ENCODE assay signal across 10 mouse cellular contexts in the genomic region with DNA sequence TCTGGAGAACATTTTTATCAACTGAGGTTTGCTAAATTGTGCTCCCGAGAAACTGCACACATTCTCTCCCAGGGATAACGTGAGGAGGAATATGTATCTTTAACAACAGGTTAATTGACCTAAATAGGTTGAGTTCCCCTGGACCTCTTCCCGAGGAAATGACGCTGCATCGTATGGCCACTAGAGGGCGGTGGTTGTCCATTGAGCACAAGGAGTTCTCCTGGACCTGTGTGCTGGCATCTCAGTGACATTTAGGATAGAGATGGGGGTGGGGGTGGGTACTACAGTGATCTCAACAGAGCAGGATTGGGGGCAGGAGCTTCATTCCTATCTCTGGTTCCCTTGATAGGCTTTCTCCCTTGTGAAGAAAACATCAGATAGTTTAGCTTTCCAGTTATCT. TPM values are rescaled to one million over a fixed set of nuclear protein-coding genes. Genes with fewer than 3 reads are reported as not detected.
DNase-seq lines count a peak whose midpoint lies in the region; ATAC-seq lines count a peak whose summit lies in the region.
"Had no signal": no experiment of that assay in that cellular context is flagged by ENCODE, and none has a peak within 500 bp of the region (broad histone marks: within the 10 kb centered on the region; RNA-seq: fewer than 3 reads in every experiment).

No protein-coding gene starts in this region.

- H3K9me3 ChIP-seq in hindbrain, embryonic 11.5 days (ENCODE audit: control insufficient read depth, low read length): no peaks in the 10 kb centered on the region
- H3K9me3 ChIP-seq in hindbrain, embryonic 13.5 days: no peaks in the 10 kb centered on the region; the same call in 1 of the 2 replicates
- H3K9me3 ChIP-seq: lung, embryonic 15.5 days had no signal

- ATAC-seq in hindbrain, embryonic 11.5 days (ENCODE audit: low FRiP score): no peak
- ATAC-seq in hindbrain, embryonic 13.5 days (ENCODE audit: low FRiP score): no peak

- H3K27ac ChIP-seq in hindbrain, embryonic 11.5 days (ENCODE audit: low read depth, low read length): no peak overlapping the region
- no peak overlapping the region for H3K27ac ChIP-seq in hindbrain, embryonic 13.5 days
- H3K27ac ChIP-seq: lung, embryonic 15.5 days had no signal

- no peaks in the 10 kb centered on the region for H3K27me3 ChIP-seq in hindbrain, embryonic 11.5 days (ENCODE audit: control insufficient read depth, insufficient read depth, low read length)
- no peaks in the 10 kb centered on the region for H3K27me3 ChIP-seq in hindbrain, embryonic 13.5 days
- H3K27me3 ChIP-seq: lung, embryonic 15.5 days had no signal

- peak; percentile 70 for DNase-seq in hindbrain, embryonic 11.5 days (ENCODE audit: low spot score)
- DNase-seq in CD4-positive helper T cell, adult 2 months (ENCODE audit: low read depth, low spot score): peak; percentile 58
- DNase-seq in adrenal gland, adult 2 months: peak; percentile 50
- DNase-seq in embryo, embryonic 11 days: peak; percentile 66
- DNase-seq in large intestine, adult 2 months (ENCODE audit: low read depth, low spot score): peak; percentile 37
- peak; percentile 8 to 32 for DNase-seq in natural killer cell, adult 2 months (ENCODE audit: low spot score in 2 of 2)
- DNase-seq in thymus, postnatal 25 days: peak; percentile 46

- H3K4me2 ChIP-seq in hindbrain, embryonic 11.5 days (replicated peaks; ENCODE audit: low read depth, low read length): no peak overlapping the region
- no peak overlapping the region for H3K4me2 ChIP-seq in hindbrain, embryonic 13.5 days
- H3K4me2 ChIP-seq: lung, embryonic 15.5 days had no signal

- H3K4me1 ChIP-seq in hindbrain, embryonic 11.5 days (replicated peaks; ENCODE audit: control insufficient read depth, insufficient read depth, low read length): no peaks in the 10 kb centered on the region
- H3K4me1 ChIP-seq in hindbrain, embryonic 13.5 days (replicated peaks): no peaks in the 10 kb centered on the region
- H3K4me1 ChIP-seq: lung, embryonic 15.5 days had no signal

- no peak overlapping the region for H3K9ac ChIP-seq in hindbrain, embryonic 11.5 days (ENCODE audit: low read depth, low read length)
- H3K9ac ChIP-seq in hindbrain, embryonic 13.5 days: no peak overlapping the region
- H3K9ac ChIP-seq: lung, embryonic 15.5 days had no signal

- no peaks in the 10 kb centered on the region for H3K36me3 ChIP-seq in hindbrain, embryonic 11.5 days (ENCODE audit: control insufficient read depth, insufficient read depth, low read length)
- H3K36me3 ChIP-seq in hindbrain, embryonic 13.5 days: no peaks in the 10 kb centered on the region; the same call in 1 of the 2 replicates
- H3K36me3 ChIP-seq: lung, embryonic 15.5 days had no signal

- H3K4me3 ChIP-seq in hindbrain, embryonic 11.5 days (ENCODE audit: low read depth, low read length): no peak overlapping the region
- H3K4me3 ChIP-seq in hindbrain, embryonic 13.5 days: no peak overlapping the region
- H3K4me3 ChIP-seq: erythroblast, embryonic 14.5 days; lung, embryonic 15.5 days had no signal

- WGBS in hindbrain, embryonic 11.5 days: 31% methylated on average over 6 of the region's 6 CpGs
- 33% methylated on average over 6 of the region's 6 CpGs for whole genome bisulfite sequencing in hindbrain, embryonic 13.5 days
- 10% methylated on average over 6 of the region's 6 CpGs for WGBS in large intestine, adult 2 months

RNA-seq across cellular contexts. Expression of a gene that starts 32.3 kb away (rescaled TPM):
- 54.0 and 58.2 TPM in 2 replicates for polyA plus RNA-seq in hindbrain, embryonic 11.5 days (2014; fragmentation: Nextera tagmentation; extraction: Ambion mirVana)
- 70.2 and 75.4 TPM in 2 replicates for polyA plus RNA-seq in hindbrain, embryonic 13.5 days (2015; fragmentation: Nextera tagmentation; extraction: Ambion mirVana)
- 1 to 10 TPM; 4.5 to 10.0 TPM for total RNA-seq in adrenal gland, adult 2 months (2021)
- polyA plus RNA-seq in adrenal gland, adult 2 months (2012; rRNA removed): 1.1 and 1.4 TPM in 2 replicates
- 1.2 and 3.6 TPM in 2 replicates for polyA plus RNA-seq in large intestine, adult 2 months (2012; rRNA removed)

Comparison
In these comparisons a context has a peak if more than half of its experiments do, and no peak if none do; other contexts are left out.
1. DNase-seq: peak in every context shown above with its lines; median percentile 70 in hindbrain, embryonic 11.5 days; 66 in embryo, embryonic 11 days; 58 in CD4-positive helper T cell, adult 2 months; 50 in adrenal gland, adult 2 months; 46 in thymus, postnatal 25 days; 37 in large intestine, adult 2 months; 20 in natural killer cell, adult 2 months.
2. RNA of a gene that starts 32.3 kb away (polyA plus RNA-seq): 70.2 to 75.4 TPM in hindbrain, embryonic 13.5 days and 54.0 to 58.2 TPM in hindbrain, embryonic 11.5 days; 1.2 to 3.6 TPM in large intestine, adult 2 months and 1.1 to 1.4 TPM in adrenal gland, adult 2 months; every median in the first group is over 10 times any median in the second.